Mouse (Mus musculus) liver, adult 2 months (tissue): ENCODE results near the gene Rcan3. TPM values are rescaled to one million over a fixed set of nuclear protein-coding genes. Genes with fewer than 3 reads are reported as not detected.

ENCODE experiments used
- DNase-seq: peaks from one replicate; pipeline ENCODE4 v3.0.0-alpha.2; 2011; ENCODE audit warnings: low read depth, low spot score; ENCODE audit errors: extremely low read depth
- H3K27ac ChIP-seq: fragments of 200-500 bp; replicated peaks from 2 replicates; pipeline ENCODE4 v1.5.1; 2012; ENCODE audit warnings: low read depth, mild to moderate bottlenecking, control low read depth, inconsistent platforms, low read length; ENCODE audit not compliant: insufficient read depth
- H3K27me3 ChIP-seq: fragments of 200-500 bp; 2 replicates; pipeline ENCODE4 v1.6.1; 2012; ENCODE audit warnings: mild to moderate bottlenecking, moderate library complexity, low read length, inconsistent platforms; ENCODE audit not compliant: control insufficient read depth, insufficient read depth
- H3K36me3 ChIP-seq: fragments of 200-500 bp; 2 replicates; pipeline ENCODE4 v1.6.1; 2012; ENCODE audit warnings: low read length, inconsistent platforms; ENCODE audit not compliant: control insufficient read depth, insufficient read depth
- H3K4me1 ChIP-seq: fragments of 200-500 bp; 2 replicates; pipeline ENCODE4 v1.6.1; 2011; ENCODE audit warnings: low read length; ENCODE audit not compliant: control insufficient read depth, insufficient read depth
- H3K4me3 ChIP-seq: fragments of 200-500 bp; 2 replicates; pipeline ENCODE4 v1.5.1; 2011; ENCODE audit warnings: low read depth, mild to moderate bottlenecking, control low read depth, low read length, moderate library complexity; ENCODE audit not compliant: insufficient read depth
- H3K79me2 ChIP-seq: fragments of 200-500 bp; 2 replicates; pipeline ENCODE4 v1.6.1; 2012; ENCODE audit warnings: inconsistent platforms, mild to moderate bottlenecking, low read length, moderate library complexity; ENCODE audit not compliant: control insufficient read depth, insufficient read depth
- H3K9ac ChIP-seq: fragments of 200-500 bp; 2 replicates; pipeline ENCODE4 v1.6.1; 2012; ENCODE audit warnings: low read depth, mild to moderate bottlenecking, control low read depth, inconsistent platforms, low read length
- CTCF ChIP-seq: fragments of 200-500 bp; IDR thresholded peaks from 2 replicates; pipeline ENCODE4 v1.5.1; 2011; ENCODE audit warnings: low read depth, low read length, control low read depth
- POLR2A ChIP-seq: fragments of 200-500 bp; IDR thresholded peaks from 2 replicates; pipeline ENCODE4 v1.6.1; 2011; ENCODE audit warnings: low read length, control low read depth; ENCODE audit not compliant: insufficient read depth; ENCODE audit errors: extremely low read depth
- WGBS: fragments of 180-500 bp; shearing (Covaris S2); methylation state at CpG from one replicate; pipeline ENCODE4 v1.1.7; 2018; 5-methylcytosine and 5-hydroxymethylcytosine counted together
- polyA plus RNA-seq: library from polyadenylated mRNA; depleted of rRNA; stranded (reverse); fragments of >200 nt; gene quantifications from 2 replicates; pipeline ENCODE4 v1.2.3, GENCODE M21; 2012
- total RNA-seq: library from RNA; depleted of rRNA; stranded (reverse); fragments of >200 nt; gene quantifications from 2 replicates; pipeline ENCODE4 v1.2.3, GENCODE M21; 2014

The Rcan3 gene
- total and polyA plus RNA-seq, 2 experiments: 1.1 to 1.8 TPM

DNA sequence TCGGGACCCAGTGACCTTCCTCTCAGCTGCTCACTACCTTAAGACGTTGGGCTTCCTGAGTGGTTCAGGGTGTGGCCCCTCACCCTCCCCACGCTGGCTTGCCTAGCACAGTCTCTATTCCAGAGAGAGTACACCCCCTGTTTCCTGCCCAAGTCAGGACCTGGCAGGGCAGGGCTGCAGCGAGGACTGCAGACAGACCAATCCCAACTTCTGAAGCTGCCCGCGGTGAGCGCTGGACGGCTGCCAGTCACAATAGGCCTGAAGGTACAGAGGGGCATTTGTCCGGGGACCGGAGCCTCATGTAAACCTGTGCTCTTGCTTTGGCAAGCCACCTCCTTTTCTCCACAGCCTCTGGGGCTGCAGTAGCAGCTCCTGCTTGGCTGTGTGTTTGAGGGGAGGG lies 48.0 kb downstream of the Rcan3 start:
- no peak for TF ChIP-seq CTCF
- no peaks in the 10 kb centered on the region for H3K4me1 ChIP-seq
- no peak overlapping the region for H3K27ac ChIP-seq

DNA sequence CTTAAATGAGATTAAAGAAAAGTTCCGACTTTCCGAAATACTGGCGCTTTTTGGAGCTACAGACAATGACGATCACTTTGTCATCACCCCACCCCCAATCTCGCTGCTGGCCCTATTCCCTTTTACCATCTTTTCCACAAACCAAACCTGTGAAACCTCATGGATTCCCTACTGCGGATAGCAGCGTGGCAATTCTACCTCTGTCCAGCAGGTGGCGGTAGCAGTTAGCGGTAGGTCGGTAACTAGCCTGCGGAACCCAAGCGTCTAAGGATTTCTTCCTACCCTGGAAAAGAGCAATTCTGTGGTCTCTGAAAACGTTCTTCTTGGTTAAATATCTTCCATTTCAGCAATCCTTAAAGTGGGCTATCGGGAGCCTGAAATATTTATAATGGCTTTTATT lies 51.3 kb downstream of the Rcan3 start:
- Histone ChIP-seq H3K79me2 (no peaks in the 10 kb centered on the region), H3K4me3 (no peak overlapping the region), H3K36me3 (no peaks in the 10 kb centered on the region), H3K9ac (no peak overlapping the region), H3K4me1 (peaks cover 3% of the 10 kb centered on the region), H3K27me3 (no peaks in the 10 kb centered on the region), H3K27ac (no peak overlapping the region)
- DNase-seq: peak; percentile 57
- WGBS: 1% methylated on average over 14 of the region's 14 CpGs
- TF ChIP-seq CTCF (peak; percentile 94), POLR2A (no peak)

More for the DNA sequence above, 48.0 kb downstream of the Rcan3 start:
- no peaks in the 10 kb centered on the region for H3K27me3 ChIP-seq
- 55% methylated on average over 10 of the region's 10 CpGs for WGBS
- no peaks in the 10 kb centered on the region for H3K79me2 ChIP-seq
- no peaks in the 10 kb centered on the region for H3K36me3 ChIP-seq
- H3K4me3 ChIP-seq: no peak overlapping the region
- DNase-seq: no peak
- no peak overlapping the region for H3K9ac ChIP-seq

DNA sequence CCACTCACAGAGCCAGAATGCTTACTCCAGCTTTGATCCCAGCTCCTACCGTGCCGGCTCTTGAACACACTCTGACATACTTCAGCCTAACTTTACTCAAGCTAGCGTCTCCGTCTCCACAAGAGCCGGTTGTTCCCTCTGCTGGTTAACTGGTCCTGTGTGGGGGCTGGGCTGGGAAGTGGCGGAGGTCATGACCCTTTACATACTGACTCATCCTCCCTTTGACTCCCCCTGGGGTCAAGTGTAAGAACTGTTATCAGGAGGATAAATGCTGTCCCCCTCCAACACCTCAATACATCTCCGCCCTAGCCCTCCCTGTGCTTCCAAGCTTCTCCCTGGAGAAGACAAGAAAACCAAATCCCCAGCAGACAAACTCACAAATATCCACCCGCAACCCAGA lies 52.3 kb downstream of the Rcan3 start:
- TF ChIP-seq POLR2A: no peak
- TF ChIP-seq CTCF: no peak
- H3K4me1 ChIP-seq: peaks cover 6% of the 10 kb centered on the region
- H3K4me3 ChIP-seq: no peak overlapping the region
- no peaks in the 10 kb centered on the region for H3K36me3 ChIP-seq
- no peaks in the 10 kb centered on the region for H3K27me3 ChIP-seq
- no peak overlapping the region for H3K9ac ChIP-seq
- no peak for DNase-seq
- no peak overlapping the region for H3K27ac ChIP-seq
- H3K79me2 ChIP-seq: no peaks in the 10 kb centered on the region
- WGBS: 66% methylated on average over 8 of the region's 8 CpGs

DNA sequence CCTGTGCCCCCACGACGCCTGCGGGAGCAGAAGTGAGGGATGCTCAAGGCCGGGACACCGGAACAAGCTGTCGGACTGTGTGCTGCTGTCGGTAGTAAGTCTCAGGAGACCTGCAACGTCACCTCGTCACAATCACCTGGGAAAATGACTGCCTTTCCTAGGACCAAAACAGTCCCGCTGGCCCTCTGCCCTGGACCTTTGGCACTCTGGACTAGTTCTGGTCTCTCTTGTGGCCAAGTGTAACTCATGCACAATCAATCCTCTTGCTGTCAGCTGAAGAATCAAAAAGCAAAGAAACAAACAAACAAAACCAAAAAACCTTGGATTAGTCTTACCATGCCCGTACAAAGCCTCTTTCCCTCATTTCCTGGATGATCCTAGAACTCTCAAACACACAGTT lies 56.4 kb downstream of the Rcan3 start:
- no peaks in the 10 kb centered on the region for H3K36me3 ChIP-seq
- DNase-seq: peak; percentile 86
- peaks cover 6% of the 10 kb centered on the region for H3K4me1 ChIP-seq
- no peak overlapping the region for H3K4me3 ChIP-seq
- H3K9ac ChIP-seq: no peak overlapping the region
- H3K27me3 ChIP-seq: no peaks in the 10 kb centered on the region
- H3K79me2 ChIP-seq: no peaks in the 10 kb centered on the region
- no peak for TF ChIP-seq CTCF
- TF ChIP-seq POLR2A: no peak
- H3K27ac ChIP-seq: peak overlapping the region; percentile 28; the same call in 1 of the 2 replicates
- WGBS: 35% methylated on average over 11 of the region's 11 CpGs

DNA sequence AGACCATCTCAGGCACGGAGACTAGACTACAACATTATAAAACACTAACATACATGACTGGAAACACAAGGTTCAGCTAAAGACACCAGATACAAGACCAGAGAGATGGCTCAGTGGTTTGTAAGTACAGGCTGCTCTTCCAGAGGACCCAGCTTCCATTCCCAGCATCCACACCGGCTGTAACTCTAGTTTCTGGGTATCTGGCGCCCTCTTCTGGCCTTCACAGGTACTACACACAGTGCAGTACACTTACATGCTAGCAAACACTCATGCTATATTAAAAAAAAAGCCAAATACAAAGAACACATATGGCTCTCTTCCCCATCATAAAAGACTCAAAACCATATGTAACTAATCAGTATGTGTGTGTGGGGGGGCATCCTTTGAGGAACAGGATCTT lies 58.2 kb downstream of the Rcan3 start:
- no peaks in the 10 kb centered on the region for H3K79me2 ChIP-seq
- H3K9ac ChIP-seq: no peak overlapping the region
- 79% methylated on average over 3 of the region's 3 CpGs for WGBS

DNA sequence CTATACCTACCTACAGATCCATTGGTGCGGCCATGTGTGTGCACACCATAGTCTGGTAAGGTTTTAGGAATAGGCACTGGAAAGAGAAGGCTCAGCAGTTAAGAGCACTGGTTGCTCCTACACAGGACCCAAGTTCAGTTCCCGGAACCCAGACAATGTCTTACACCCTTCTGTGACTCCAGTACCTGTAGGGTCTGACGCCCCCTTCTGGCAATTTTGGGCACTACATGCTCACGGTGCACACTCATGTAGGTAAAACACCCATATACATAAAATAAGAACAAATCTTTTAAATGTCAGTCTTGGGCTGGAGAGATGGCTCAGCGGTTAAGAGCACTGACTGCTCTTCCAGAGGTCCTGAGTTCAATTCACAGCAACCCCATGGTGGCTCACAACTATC lies 60.4 kb downstream of the Rcan3 start:
- Histone ChIP-seq H3K4me1 (peaks cover 13% of the 10 kb centered on the region), H3K79me2 (no peaks in the 10 kb centered on the region), H3K4me3 (no peak overlapping the region), H3K36me3 (no peaks in the 10 kb centered on the region), H3K27ac (no peak overlapping the region), H3K27me3 (no peaks in the 10 kb centered on the region), H3K9ac (no peak overlapping the region)
- 82% methylated on average over 5 of the region's 5 CpGs for WGBS
- peak; percentile 12; the same call in 1 of the 2 replicates for TF ChIP-seq CTCF
- no peak for TF ChIP-seq POLR2A
- no peak for DNase-seq

More for the DNA sequence above, 58.2 kb downstream of the Rcan3 start:
- Histone ChIP-seq H3K36me3 (no peaks in the 10 kb centered on the region), H3K4me1 (peaks cover 9% of the 10 kb centered on the region), H3K27me3 (no peaks in the 10 kb centered on the region), H3K4me3 (no peak overlapping the region), H3K27ac (no peak overlapping the region)
- no peak for DNase-seq
- TF ChIP-seq CTCF (peak; percentile 60), POLR2A (no peak)
